Mouse (Mus musculus): Measurements from ENCODE around the gene Msantd2.

DNA sequence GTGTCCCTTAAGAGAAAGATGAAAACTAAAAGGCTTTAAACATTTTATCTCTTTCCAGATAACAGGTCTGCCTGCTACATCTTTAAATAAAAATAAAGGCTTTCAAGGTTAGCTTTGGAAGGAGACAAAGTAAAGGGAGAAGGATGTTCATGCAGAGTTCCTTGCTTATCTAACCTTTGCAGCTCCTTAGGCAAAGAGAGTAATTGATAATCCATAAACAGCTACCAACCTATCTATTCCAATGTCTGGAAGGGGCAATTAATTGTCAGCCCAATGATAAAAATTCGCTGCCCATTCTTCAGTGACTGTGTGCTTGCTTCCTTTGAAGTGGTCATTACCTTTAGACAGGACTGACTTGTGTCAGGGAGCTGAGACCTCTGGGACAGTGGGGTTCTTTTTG, 74.7 kb downstream of the Msantd2 start:
- TF ChIP-seq CTCF (IDR thresholded peaks at IDR 0.05; ENCODE audit: control insufficient read depth, insufficient read depth, insufficient replicate concordance, low read depth, low read length) (no peak), POLR2A (IDR thresholded peaks at IDR 0.05; ENCODE audit: control insufficient read depth, low read depth, low read length) (no peak)

Measured in testis, adult 2 months (tissue).